Mouse (Mus musculus): Measurements from ENCODE around the gene Slc4a5. TPM values are rescaled to one million over a fixed set of nuclear protein-coding genes. Genes with fewer than 3 reads are reported as not detected.

Slc4a5 gene
- 0.81 TPM for polyA plus RNA-seq (2017; shearing (Covaris generic))

GRCm38 (mm10) chr6:83219814-83220213 is at the start of gene Slc4a5:
TSS of gene Slc4a5 (plus strand) at chr6:83219828.

GRCm38 (mm10) chr6:83325525-83326393 is 106.1 kb downstream of the Slc4a5 start, which contains the start of the genes Mthfd2 and Mob1a:
TSS of gene Mthfd2 (minus strand) at chr6:83325908.
TSS of gene Mob1a (plus strand) at chr6:83326016.

GRCm38 (mm10) chr6:83348873-83349272 is 129.2 kb downstream of the Slc4a5 start, which contains the start of gene Bola3:
TSS of gene Bola3 (plus strand) at chr6:83349147.

Other genes with a start within 250 kb of the Slc4a5 start
- 13.9 TPM for gene Dok1, start 186.4 kb upstream of the Slc4a5 start, polyA plus RNA-seq (2017; shearing (Covaris generic))
- not detected for gene Loxl3, start 185.7 kb upstream of the Slc4a5 start, polyA plus RNA-seq (2017; shearing (Covaris generic))
- gene Aup1, start 165.3 kb upstream of the Slc4a5 start, polyA plus RNA-seq (2017; shearing (Covaris generic)) = 408 TPM
- gene Htra2, start 164.6 kb upstream of the Slc4a5 start, polyA plus RNA-seq (2017; shearing (Covaris generic)) = 38.1 TPM
- 2.7 TPM for gene Dqx1, start 162.0 kb upstream of the Slc4a5 start, polyA plus RNA-seq (2017; shearing (Covaris generic))
- not detected for gene Tlx2, start 149.5 kb upstream of the Slc4a5 start, polyA plus RNA-seq (2017; shearing (Covaris generic))
- gene Pcgf1, start 142.0 kb upstream of the Slc4a5 start, polyA plus RNA-seq (2017; shearing (Covaris generic)) = 25.5 TPM
- not detected for gene Lbx2, start 133.5 kb upstream of the Slc4a5 start, polyA plus RNA-seq (2017; shearing (Covaris generic))
- 2.9 TPM for gene Ccdc142, start 118.2 kb upstream of the Slc4a5 start, polyA plus RNA-seq (2017; shearing (Covaris generic))
- gene Gm42688, start 118.2 kb upstream of the Slc4a5 start, polyA plus RNA-seq (2017; shearing (Covaris generic)) = 7.2 TPM
- 29.6 TPM for gene Mrpl53, start 110.8 kb upstream of the Slc4a5 start, polyA plus RNA-seq (2017; shearing (Covaris generic))
- 71.4 TPM for gene Mogs, start 104.3 kb upstream of the Slc4a5 start, polyA plus RNA-seq (2017; shearing (Covaris generic))
- 58.8 TPM for gene Wbp1, start 98.3 kb upstream of the Slc4a5 start, polyA plus RNA-seq (2017; shearing (Covaris generic))
- 26.6 TPM for gene Ino80b, start 94.4 kb upstream of the Slc4a5 start, polyA plus RNA-seq (2017; shearing (Covaris generic))
- 0.77 TPM for gene Rtkn, start 84.4 kb upstream of the Slc4a5 start, polyA plus RNA-seq (2017; shearing (Covaris generic))
- 0.62 TPM for gene Wdr54, start 63.4 kb upstream of the Slc4a5 start, polyA plus RNA-seq (2017; shearing (Covaris generic))
- not detected for gene 1700003E16Rik, start 63.4 kb upstream of the Slc4a5 start, polyA plus RNA-seq (2017; shearing (Covaris generic))
- gene Dctn1, start 53.9 kb upstream of the Slc4a5 start, polyA plus RNA-seq (2017; shearing (Covaris generic)) = 60.1 TPM
- gene Mthfd2, start 106.1 kb downstream of the Slc4a5 start, polyA plus RNA-seq (2017; shearing (Covaris generic)) = 63.8 TPM
- 176 TPM for gene Mob1a, start 106.2 kb downstream of the Slc4a5 start, polyA plus RNA-seq (2017; shearing (Covaris generic))
- gene Bola3, start 129.3 kb downstream of the Slc4a5 start, polyA plus RNA-seq (2017; shearing (Covaris generic)) = 74.8 TPM
- gene Tet3, start 239.3 kb downstream of the Slc4a5 start, polyA plus RNA-seq (2017; shearing (Covaris generic)) = 45.6 TPM